Mouse (Mus musculus): Measurements from ENCODE around the gene Prkag2.

DNA sequence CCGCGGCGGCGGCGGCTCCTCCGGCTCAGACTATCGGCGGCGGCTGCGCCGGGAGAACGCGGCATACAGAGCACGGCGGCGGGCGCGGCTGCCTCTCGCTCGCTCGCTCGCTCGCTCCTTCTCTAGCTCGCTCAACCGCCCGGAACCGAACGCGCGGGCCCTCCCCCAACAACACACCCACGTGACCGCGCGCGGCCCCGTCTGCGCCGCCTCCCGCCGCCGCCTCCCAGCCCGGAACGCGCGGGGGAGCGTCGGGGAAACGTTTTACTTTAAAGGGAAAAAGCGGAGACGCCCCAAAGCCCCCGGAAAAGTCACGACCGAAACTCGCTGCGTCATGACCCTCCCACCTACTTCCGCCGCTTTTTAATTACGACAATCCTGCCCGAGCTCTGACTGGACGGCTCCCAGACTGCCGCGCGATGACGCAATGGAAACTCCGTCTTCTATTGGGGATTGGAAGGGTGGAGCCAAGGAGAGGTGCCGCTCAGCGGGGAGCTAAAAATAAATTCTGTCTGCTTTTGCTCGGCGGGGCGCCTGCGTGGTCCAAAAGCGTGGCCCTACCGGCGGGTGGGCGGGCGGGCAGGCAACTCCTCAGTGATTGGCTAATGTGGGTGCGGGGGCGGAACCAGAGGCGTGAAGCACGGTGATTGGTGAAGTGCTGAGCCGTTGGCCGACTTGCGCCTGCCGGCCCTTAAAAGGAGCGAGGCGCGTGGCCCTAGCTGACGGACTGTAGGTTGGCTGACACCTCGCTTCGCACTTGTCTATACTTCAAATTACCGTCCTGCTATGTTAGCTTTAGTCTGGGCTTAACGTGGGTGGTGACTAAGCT lies 258.0 kb downstream of the Prkag2 start, which contains the start of gene Rheb:
- TF ChIP-seq CTCF (IDR thresholded peaks at IDR 0.05; ENCODE audit: extremely low read depth, insufficient read depth, low read length), result no peak
- peak; percentile 93 for TF ChIP-seq POLR2A (IDR thresholded peaks at IDR 0.05; ENCODE audit: extremely low read depth, insufficient read depth, low read length)

Measured in cortical plate, adult 2 months (tissue).